Mouse (Mus musculus): ENCODE results near the gene Cyp2e1. TPM values are rescaled to one million over a fixed set of nuclear protein-coding genes. Genes with fewer than 3 reads are reported as not detected.

Gene Cyp2e1
- not detected in 2 replicates for polyA plus RNA-seq (2014; fragmentation: Nextera tagmentation; extraction: Ambion mirVana)

DNA sequence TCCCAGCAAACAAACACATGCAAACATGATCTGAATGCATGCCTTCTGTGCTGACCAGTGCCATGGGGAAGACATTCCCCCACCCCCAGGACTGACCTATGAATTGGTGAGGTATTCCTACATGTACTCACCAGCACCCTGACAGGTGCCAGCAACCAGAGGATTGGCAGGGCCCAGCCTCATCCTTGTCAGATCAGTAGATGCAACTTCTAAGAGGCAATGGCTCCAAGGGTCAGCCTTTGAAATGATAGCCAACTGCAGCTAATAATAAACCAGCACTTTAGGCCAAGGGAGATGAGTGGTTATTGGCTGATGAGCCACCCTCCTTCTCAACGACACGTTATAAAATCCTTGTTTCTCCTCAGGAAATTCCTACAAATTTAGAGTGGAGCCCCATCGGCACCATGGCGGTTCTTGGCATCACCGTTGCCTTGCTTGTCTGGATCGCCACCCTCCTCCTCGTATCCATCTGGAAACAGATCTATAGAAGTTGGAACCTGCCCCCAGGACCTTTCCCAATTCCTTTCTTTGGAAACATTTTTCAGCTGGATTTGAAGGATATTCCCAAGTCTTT lies at the start of gene Cyp2e1:
TSS of gene Cyp2e1 (plus strand) at position 293 of the 574 bp plus-strand sequence.
- Histone ChIP-seq H3K9me3 (ENCODE audit: control insufficient read depth, low read length) (no peaks in the 10 kb centered on the region), H3K27me3 (replicated peaks; ENCODE audit: control insufficient read depth, insufficient read depth, low read length) (no peaks in the 10 kb centered on the region), H3K9ac (ENCODE audit: low read depth, low read length) (no peak within 1 kb of the TSS), H3K4me2 (ENCODE audit: low read depth, low read length) (no peak within 1 kb of the TSS), H3K4me1 (ENCODE audit: control insufficient read depth, insufficient read depth, low read length) (no peaks in the 10 kb centered on the region), H3K27ac (replicated peaks; ENCODE audit: low read depth, low read length) (no peak within 1 kb of the TSS), H3K36me3 (ENCODE audit: control insufficient read depth, insufficient read depth, low read length) (no peaks in the 10 kb centered on the region), H3K4me3 (ENCODE audit: low read depth, low read length) (no peak within 1 kb of the TSS)
- ATAC-seq (ENCODE audit: low read depth) (no peak), DNase-seq (ENCODE audit: low spot score) (no peak)
- WGBS, result 84% methylated on average over 7 of the region's 7 CpGs

DNA sequence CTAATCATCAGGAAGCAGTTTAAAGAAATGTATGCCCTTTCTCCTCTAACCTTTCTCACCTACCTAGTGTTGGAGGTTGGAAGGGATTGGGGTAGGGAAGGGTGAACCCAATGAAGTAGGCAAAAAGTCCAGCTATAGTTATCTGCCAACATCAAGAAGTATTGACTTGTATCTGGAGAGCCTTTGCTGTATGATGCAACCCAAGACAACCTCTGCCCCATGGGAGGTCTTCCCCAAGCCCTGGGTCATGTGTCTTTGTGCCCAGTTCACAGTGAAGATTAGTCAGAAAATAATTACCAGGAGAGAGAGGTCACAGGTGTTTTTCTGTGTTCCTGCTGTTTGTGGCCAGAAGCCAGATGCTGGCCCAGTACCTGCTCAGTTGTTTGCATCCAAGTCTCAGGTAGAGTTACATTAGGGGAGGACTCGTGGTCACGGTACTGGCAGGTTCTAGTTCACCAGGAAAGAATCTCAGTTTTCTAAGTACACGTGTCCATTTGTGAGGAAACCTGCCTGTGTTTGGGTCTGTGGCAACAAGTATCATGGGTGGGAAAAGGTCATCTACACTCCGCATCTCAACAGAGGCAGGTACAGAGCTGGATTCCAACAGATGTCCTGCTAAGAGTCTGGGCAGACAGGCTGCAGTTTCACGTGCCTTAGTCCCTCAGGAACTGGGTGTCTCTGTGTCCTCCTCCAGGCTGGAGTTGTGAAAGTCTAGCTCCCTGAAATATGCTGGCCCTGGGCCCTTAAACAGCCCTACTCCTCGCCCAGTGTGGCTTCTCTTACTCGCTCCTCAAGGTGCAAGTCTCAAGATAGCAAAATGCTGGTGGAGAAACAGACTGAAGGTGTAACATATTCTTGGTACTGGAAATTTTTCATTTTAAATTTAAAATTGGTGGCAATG lies 46.1 kb upstream of the Cyp2e1 start:
- Histone ChIP-seq H3K36me3 (ENCODE audit: control insufficient read depth, insufficient read depth, low read length) (no peaks in the 10 kb centered on the region), H3K27ac (replicated peaks; ENCODE audit: low read depth, low read length) (no peak overlapping the region), H3K4me3 (ENCODE audit: low read depth, low read length) (no peak overlapping the region), H3K9me3 (ENCODE audit: control insufficient read depth, low read length) (no peaks in the 10 kb centered on the region), H3K4me1 (ENCODE audit: control insufficient read depth, insufficient read depth, low read length) (no peaks in the 10 kb centered on the region), H3K27me3 (replicated peaks; ENCODE audit: control insufficient read depth, insufficient read depth, low read length) (no peaks in the 10 kb centered on the region), H3K9ac (ENCODE audit: low read depth, low read length) (no peak overlapping the region), H3K4me2 (ENCODE audit: low read depth, low read length) (no peak overlapping the region)
- DNase-seq (ENCODE audit: low spot score), result no peak
- WGBS, result 73% methylated on average over 7 of the region's 7 CpGs
- no peak for ATAC-seq (ENCODE audit: low read depth)

DNA sequence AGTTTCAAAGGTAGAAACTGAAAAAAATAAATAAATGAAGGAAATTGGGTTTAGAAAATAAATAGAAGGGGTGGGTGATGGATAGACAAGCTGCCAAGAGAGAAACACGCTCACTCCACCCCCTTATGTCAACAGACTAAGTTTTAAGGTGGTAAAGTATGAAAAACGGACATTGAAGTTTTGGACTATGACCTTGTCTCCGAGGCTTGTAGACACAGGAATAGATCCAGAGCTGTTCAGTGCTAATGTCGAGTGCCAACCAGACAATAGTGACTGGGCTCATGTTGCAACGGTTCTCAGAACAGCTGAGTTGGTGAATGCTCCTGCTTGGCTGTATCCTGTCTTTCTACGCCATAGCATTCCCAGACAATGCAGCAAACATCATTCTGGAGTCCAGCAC lies 42.4 kb upstream of the Cyp2e1 start:
- no peaks in the 10 kb centered on the region for H3K9me3 ChIP-seq (ENCODE audit: control insufficient read depth, low read length)
- ATAC-seq (ENCODE audit: low read depth) (no peak), DNase-seq (ENCODE audit: low spot score) (no peak)
- H3K4me3 ChIP-seq (ENCODE audit: low read depth, low read length), result no peak overlapping the region
- no peak overlapping the region for H3K27ac ChIP-seq (replicated peaks; ENCODE audit: low read depth, low read length)
- no peak overlapping the region for H3K4me2 ChIP-seq (ENCODE audit: low read depth, low read length)
- 74% methylated on average over 6 of the region's 6 CpGs for WGBS
- no peaks in the 10 kb centered on the region for H3K4me1 ChIP-seq (ENCODE audit: control insufficient read depth, insufficient read depth, low read length)
- no peaks in the 10 kb centered on the region for H3K36me3 ChIP-seq (ENCODE audit: control insufficient read depth, insufficient read depth, low read length)
- H3K9ac ChIP-seq (ENCODE audit: low read depth, low read length), result no peak overlapping the region
- H3K27me3 ChIP-seq (replicated peaks; ENCODE audit: control insufficient read depth, insufficient read depth, low read length), result no peaks in the 10 kb centered on the region

DNA sequence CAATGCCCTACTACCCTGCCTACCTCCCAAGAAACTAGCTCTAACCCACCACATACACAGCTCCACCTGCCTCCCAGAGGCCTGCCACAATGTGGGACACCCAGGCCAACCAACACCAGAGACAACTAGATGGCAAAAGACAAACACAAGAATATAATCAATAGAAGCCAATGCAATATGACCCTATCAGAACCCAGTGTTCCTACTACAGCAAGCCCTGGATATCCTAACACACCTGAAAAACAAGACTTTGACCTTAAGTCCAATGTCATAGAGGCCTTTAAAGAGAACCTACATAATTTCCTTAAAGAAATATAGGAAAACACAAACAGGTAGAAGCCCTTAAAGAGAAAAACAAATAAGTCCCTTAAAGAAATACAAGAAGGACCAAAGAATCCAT lies 38.0 kb upstream of the Cyp2e1 start:
- DNase-seq (ENCODE audit: low spot score), result no peak
- Histone ChIP-seq H3K4me2 (ENCODE audit: low read depth, low read length) (no peak overlapping the region), H3K9ac (ENCODE audit: low read depth, low read length) (no peak overlapping the region), H3K4me3 (ENCODE audit: low read depth, low read length) (no peak overlapping the region), H3K9me3 (ENCODE audit: control insufficient read depth, low read length) (peaks cover 6% of the 10 kb centered on the region; the same call in 1 of the 2 replicates), H3K36me3 (ENCODE audit: control insufficient read depth, insufficient read depth, low read length) (no peaks in the 10 kb centered on the region), H3K4me1 (ENCODE audit: control insufficient read depth, insufficient read depth, low read length) (no peaks in the 10 kb centered on the region), H3K27ac (replicated peaks; ENCODE audit: low read depth, low read length) (no peak overlapping the region), H3K27me3 (replicated peaks; ENCODE audit: control insufficient read depth, insufficient read depth, low read length) (no peaks in the 10 kb centered on the region)
- ATAC-seq (ENCODE audit: low read depth), result no peak

DNA sequence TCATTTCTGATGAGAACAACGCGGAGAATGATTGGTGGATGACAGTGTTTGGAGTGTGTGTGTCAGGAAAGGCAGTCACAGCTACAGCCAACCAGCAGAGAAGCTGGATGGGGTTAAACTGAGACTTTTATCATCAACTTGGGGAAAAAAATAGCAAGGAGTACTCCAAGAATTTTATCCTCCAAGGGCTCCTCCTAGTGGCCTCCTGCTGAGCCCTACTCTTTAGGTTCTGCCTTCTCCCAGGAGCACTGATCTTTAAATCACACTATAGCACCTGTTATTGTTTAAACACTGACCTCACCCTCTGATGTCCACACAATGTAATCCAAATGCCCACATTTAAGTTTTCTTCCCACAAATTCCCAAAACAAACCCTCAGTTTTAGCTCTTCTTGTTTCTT lies 30.4 kb upstream of the Cyp2e1 start:
- H3K9me3 ChIP-seq (ENCODE audit: control insufficient read depth, low read length), result peaks cover 3% of the 10 kb centered on the region; the same call in 1 of the 2 replicates
- DNase-seq (ENCODE audit: low spot score) (peak; percentile 2), ATAC-seq (ENCODE audit: low read depth) (no peak)
- H3K4me2 ChIP-seq (ENCODE audit: low read depth, low read length), result no peak overlapping the region
- H3K4me3 ChIP-seq (ENCODE audit: low read depth, low read length), result no peak overlapping the region
- H3K27me3 ChIP-seq (replicated peaks; ENCODE audit: control insufficient read depth, insufficient read depth, low read length), result no peaks in the 10 kb centered on the region
- no peak overlapping the region for H3K9ac ChIP-seq (ENCODE audit: low read depth, low read length)
- no peaks in the 10 kb centered on the region for H3K4me1 ChIP-seq (ENCODE audit: control insufficient read depth, insufficient read depth, low read length)
- H3K27ac ChIP-seq (replicated peaks; ENCODE audit: low read depth, low read length), result no peak overlapping the region
- WGBS, result 78% methylated on average over 2 of the region's 2 CpGs
- H3K36me3 ChIP-seq (ENCODE audit: control insufficient read depth, insufficient read depth, low read length), result no peaks in the 10 kb centered on the region

DNA sequence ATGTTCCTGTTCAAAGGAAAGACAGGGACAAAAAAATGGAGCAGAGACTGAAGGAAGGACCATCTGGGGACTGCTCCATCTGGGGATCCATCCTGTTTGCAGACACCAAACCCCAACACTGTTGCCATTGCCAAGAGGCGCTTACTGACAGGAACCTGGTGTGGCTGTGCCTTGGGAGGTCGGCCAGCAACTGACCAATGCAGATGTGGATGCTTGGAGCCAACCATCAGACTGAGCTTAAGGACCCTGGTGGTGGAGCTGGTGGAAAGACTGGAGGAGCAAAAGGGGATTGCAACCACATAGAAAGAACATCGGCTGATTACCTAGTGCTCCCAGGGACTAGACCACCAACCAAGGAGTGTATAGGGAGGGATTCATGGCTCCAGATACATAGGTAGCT lies 16.1 kb upstream of the Cyp2e1 start:
- H3K9ac ChIP-seq (ENCODE audit: low read depth, low read length), result no peak overlapping the region
- no peak for ATAC-seq (ENCODE audit: low read depth)

DNA sequence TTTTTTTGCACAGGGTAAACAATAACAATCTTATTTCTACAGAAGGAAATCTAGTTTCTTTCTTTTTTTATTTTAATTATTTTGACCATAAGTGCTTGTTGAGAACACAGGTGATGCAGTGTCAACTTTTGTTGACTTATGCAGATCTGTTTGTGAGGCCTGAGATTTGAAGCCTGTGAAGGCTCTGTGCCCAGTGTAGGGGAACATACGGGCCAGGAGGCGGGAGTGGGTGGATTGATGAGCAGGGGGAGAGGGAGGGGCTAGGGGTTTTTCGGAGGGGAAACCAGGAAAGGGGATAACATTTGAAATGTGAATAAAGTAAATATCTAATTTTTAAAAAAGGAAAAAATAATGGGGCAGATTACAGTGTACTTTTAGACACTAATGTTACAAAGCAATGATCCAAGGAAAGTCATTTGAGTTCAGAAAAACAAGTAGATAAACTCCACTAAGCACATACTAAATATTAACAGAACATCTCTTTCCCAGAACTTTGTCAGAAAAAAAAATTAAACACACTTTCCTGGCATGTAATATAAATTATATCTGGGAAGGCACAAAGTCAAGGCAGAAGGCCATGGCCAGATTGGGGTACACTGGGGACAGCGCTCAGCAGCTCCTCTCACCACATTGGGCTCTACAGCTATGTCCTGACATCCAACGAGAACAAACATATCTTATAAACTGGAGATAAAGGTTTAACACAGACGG lies 15.3 kb upstream of the Cyp2e1 start:
- no peaks in the 10 kb centered on the region for H3K27me3 ChIP-seq (replicated peaks; ENCODE audit: control insufficient read depth, insufficient read depth, low read length)

More for the DNA sequence above, 16.1 kb upstream of the Cyp2e1 start:
- no peak overlapping the region for H3K4me3 ChIP-seq (ENCODE audit: low read depth, low read length)
- H3K36me3 ChIP-seq (ENCODE audit: control insufficient read depth, insufficient read depth, low read length), result no peaks in the 10 kb centered on the region
- H3K27me3 ChIP-seq (replicated peaks; ENCODE audit: control insufficient read depth, insufficient read depth, low read length), result no peaks in the 10 kb centered on the region
- H3K4me1 ChIP-seq (ENCODE audit: control insufficient read depth, insufficient read depth, low read length), result no peaks in the 10 kb centered on the region
- H3K27ac ChIP-seq (replicated peaks; ENCODE audit: low read depth, low read length), result no peak overlapping the region
- 68% methylated on average over 3 of the region's 3 CpGs for WGBS
- no peak for DNase-seq (ENCODE audit: low spot score)
- H3K9me3 ChIP-seq (ENCODE audit: control insufficient read depth, low read length), result no peaks in the 10 kb centered on the region
- no peak overlapping the region for H3K4me2 ChIP-seq (ENCODE audit: low read depth, low read length)

DNA sequence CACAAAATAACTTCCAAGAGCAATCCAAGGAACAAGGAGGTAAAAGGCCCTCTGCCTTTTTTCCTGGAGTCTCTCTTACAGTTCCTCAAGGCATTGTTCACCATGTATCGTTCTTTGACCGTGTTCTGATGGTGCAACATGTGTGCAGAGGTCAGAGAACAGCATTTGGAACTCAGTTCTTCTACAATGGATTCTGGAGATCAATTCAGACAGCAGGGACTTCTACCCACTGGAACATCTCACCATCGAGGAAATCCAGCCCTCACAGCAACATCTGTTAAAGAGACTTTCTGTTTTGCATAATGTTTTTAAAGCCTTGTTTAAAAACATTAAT lies 14.7 kb upstream of the Cyp2e1 start:
- Histone ChIP-seq H3K4me2 (ENCODE audit: low read depth, low read length) (no peak overlapping the region), H3K27me3 (replicated peaks; ENCODE audit: control insufficient read depth, insufficient read depth, low read length) (no peaks in the 10 kb centered on the region), H3K9ac (ENCODE audit: low read depth, low read length) (no peak overlapping the region), H3K9me3 (ENCODE audit: control insufficient read depth, low read length) (no peaks in the 10 kb centered on the region), H3K36me3 (ENCODE audit: control insufficient read depth, insufficient read depth, low read length) (no peaks in the 10 kb centered on the region), H3K4me3 (ENCODE audit: low read depth, low read length) (no peak overlapping the region), H3K4me1 (ENCODE audit: control insufficient read depth, insufficient read depth, low read length) (no peaks in the 10 kb centered on the region), H3K27ac (replicated peaks; ENCODE audit: low read depth, low read length) (no peak overlapping the region)
- ATAC-seq (ENCODE audit: low read depth) (no peak), DNase-seq (ENCODE audit: low spot score) (no peak)
- 82% methylated on average over 3 of the region's 3 CpGs for WGBS

More for the DNA sequence above, 15.3 kb upstream of the Cyp2e1 start:
- DNase-seq (ENCODE audit: low spot score), result no peak
- no peaks in the 10 kb centered on the region for H3K9me3 ChIP-seq (ENCODE audit: control insufficient read depth, low read length)
- ATAC-seq (ENCODE audit: low read depth), result no peak
- H3K4me2 ChIP-seq (ENCODE audit: low read depth, low read length), result no peak overlapping the region
- no peak overlapping the region for H3K27ac ChIP-seq (replicated peaks; ENCODE audit: low read depth, low read length)
- no peak overlapping the region for H3K9ac ChIP-seq (ENCODE audit: low read depth, low read length)
- no peaks in the 10 kb centered on the region for H3K36me3 ChIP-seq (ENCODE audit: control insufficient read depth, insufficient read depth, low read length)
- H3K4me1 ChIP-seq (ENCODE audit: control insufficient read depth, insufficient read depth, low read length), result no peaks in the 10 kb centered on the region
- 80% methylated on average over 6 of the region's 6 CpGs for WGBS
- H3K4me3 ChIP-seq (ENCODE audit: low read depth, low read length), result no peak overlapping the region
